Mouse (Mus musculus) kidney, embryonic 16.5 days (tissue): ENCODE data around the gene Hba-a1. TPM values are rescaled to one million over a fixed set of nuclear protein-coding genes. Genes with fewer than 3 reads are reported as not detected.

Experiments
- ATAC-seq: fragments of 200-750 bp; cut with Nextera tagmentation; 2 replicates; pipeline ENCODE4 v1.8.0; 2017; ENCODE audit warnings: moderate TSS enrichment; ENCODE audit not compliant: low FRiP score, low TSS enrichment
- H3K27ac ChIP-seq: fragments of 300-500 bp; sonication (generic); 2 replicates; pipeline ENCODE4 v1.5.1; 2014; ENCODE audit warnings: low read length
- H3K27me3 ChIP-seq: fragments of 300-500 bp; sonication (generic); 2 replicates; pipeline ENCODE4 v1.6.1; 2014; ENCODE audit warnings: low read length, control low read depth, mixed read lengths; ENCODE audit not compliant: insufficient read depth
- H3K36me3 ChIP-seq: fragments of 300-500 bp; sonication (generic); 2 replicates; pipeline ENCODE4 v1.6.1; 2014; ENCODE audit warnings: low read length, control low read depth, mixed read lengths; ENCODE audit not compliant: insufficient read depth
- H3K4me1 ChIP-seq: fragments of 300-500 bp; sonication (generic); 2 replicates; pipeline ENCODE4 v1.6.1; 2014; ENCODE audit warnings: low read length, control low read depth, mixed read lengths; ENCODE audit not compliant: insufficient read depth
- H3K4me2 ChIP-seq: fragments of 300-500 bp; sonication (generic); replicated peaks from 2 replicates; pipeline ENCODE4 v1.6.1; 2014; ENCODE audit warnings: low read depth, low read length
- H3K4me3 ChIP-seq: fragments of 300-500 bp; sonication (generic); 2 replicates; pipeline ENCODE4 v1.5.1; 2014; ENCODE audit warnings: mild to moderate bottlenecking, low read length
- H3K9ac ChIP-seq: fragments of 300-500 bp; sonication (generic); replicated peaks from 2 replicates; pipeline ENCODE4 v1.6.1; 2014; ENCODE audit warnings: low read length
- H3K9me3 ChIP-seq: fragments of 300-500 bp; sonication (generic); 2 replicates; pipeline ENCODE4 v1.6.1; 2016; ENCODE audit warnings: low read length, control low read depth
- WGBS: fragments of 180-500 bp; shearing (Covaris S2); extraction: QIAGEN DNeasy Blood & Tissue Kit; methylation state at CpG from one replicate; pipeline ENCODE4 v1.1.7; 2014; 5-methylcytosine and 5-hydroxymethylcytosine counted together
- polyA plus RNA-seq: library from polyadenylated mRNA; unstranded; fragments of >200 nt; fragmentation: Nextera tagmentation; extraction: Ambion mirVana; gene quantifications from 2 replicates; pipeline ENCODE4 v1.2.1, GENCODE M21; 2015

Hba-a1 gene
- polyA plus RNA-seq, 1 experiment from 2014 or later, result 4,198 TPM

- H3K9me3 ChIP-seq, result no peaks in the 10 kb centered on the region
- H3K36me3 ChIP-seq, result no peaks in the 10 kb centered on the region
- no peak overlapping the region for H3K4me3 ChIP-seq
- H3K4me1 ChIP-seq, result peaks cover 3% of the 10 kb centered on the region
- H3K27ac ChIP-seq, result no peak overlapping the region
- 39% methylated on average over 2 of the region's 2 CpGs for WGBS
- H3K9ac ChIP-seq, result no peak overlapping the region
- no peak overlapping the region for H3K4me2 ChIP-seq
- peaks cover 20% of the 10 kb centered on the region for H3K27me3 ChIP-seq
- no peak for ATAC-seq
Measured at GRCm38 (mm10) chr11:32302824-32303419, 19.6 kb downstream of the Hba-a1 start.

- no peak for ATAC-seq
- H3K9me3 ChIP-seq, result no peaks in the 10 kb centered on the region
- H3K4me1 ChIP-seq, result peaks cover 4% of the 10 kb centered on the region
- H3K4me3 ChIP-seq, result no peak overlapping the region
- WGBS, result 91% methylated on average over 1 of the region's 1 CpGs
- H3K9ac ChIP-seq, result no peak overlapping the region
- peaks cover 17% of the 10 kb centered on the region for H3K27me3 ChIP-seq
- H3K27ac ChIP-seq, result no peak overlapping the region
- H3K36me3 ChIP-seq, result no peaks in the 10 kb centered on the region
- H3K4me2 ChIP-seq, result no peak overlapping the region
Measured at GRCm38 (mm10) chr11:32303455-32303854, 20.1 kb downstream of the Hba-a1 start.

- Histone ChIP-seq H3K27ac (no peak overlapping the region), H3K4me1 (peaks cover 11% of the 10 kb centered on the region), H3K9me3 (no peaks in the 10 kb centered on the region), H3K27me3 (peaks cover 6% of the 10 kb centered on the region), H3K4me3 (no peak overlapping the region), H3K9ac (no peak overlapping the region), H3K4me2 (no peak overlapping the region), H3K36me3 (no peaks in the 10 kb centered on the region)
- WGBS, result 78% methylated on average over 1 of the region's 1 CpGs
- ATAC-seq, result no peak
Measured at GRCm38 (mm10) chr11:32307006-32307405, 23.7 kb downstream of the Hba-a1 start.

GRCm38 (mm10) chr11:32309446-32309845, 26.1 kb downstream of the Hba-a1 start:
- H3K4me2 ChIP-seq, result no peak overlapping the region
- WGBS, result 32% methylated on average over 4 of the region's 4 CpGs
- H3K9me3 ChIP-seq, result no peaks in the 10 kb centered on the region
- no peak overlapping the region for H3K4me3 ChIP-seq
- peak; percentile 65 for ATAC-seq
- H3K36me3 ChIP-seq, result no peaks in the 10 kb centered on the region
- H3K27me3 ChIP-seq, result no peaks in the 10 kb centered on the region
- peaks cover 11% of the 10 kb centered on the region for H3K4me1 ChIP-seq
- H3K9ac ChIP-seq, result no peak overlapping the region
- H3K27ac ChIP-seq, result no peak overlapping the region

GRCm38 (mm10) chr11:32309928-32310327, 26.6 kb downstream of the Hba-a1 start:
- Histone ChIP-seq H3K9me3 (no peaks in the 10 kb centered on the region), H3K27me3 (no peaks in the 10 kb centered on the region), H3K4me1 (peaks cover 11% of the 10 kb centered on the region), H3K9ac (no peak overlapping the region), H3K36me3 (no peaks in the 10 kb centered on the region), H3K4me2 (no peak overlapping the region), H3K27ac (no peak overlapping the region), H3K4me3 (no peak overlapping the region)
- peak; percentile 31; the same call in 1 of the 2 replicates for ATAC-seq
- WGBS, result 74% methylated on average over 3 of the region's 3 CpGs

- Histone ChIP-seq H3K9ac (no peak overlapping the region), H3K4me3 (no peak overlapping the region), H3K27me3 (no peaks in the 10 kb centered on the region), H3K36me3 (no peaks in the 10 kb centered on the region), H3K27ac (no peak overlapping the region), H3K9me3 (no peaks in the 10 kb centered on the region), H3K4me1 (no peaks in the 10 kb centered on the region), H3K4me2 (no peak overlapping the region)
- no peak for ATAC-seq
- 85% methylated on average over 3 of the region's 3 CpGs for WGBS
Measured at GRCm38 (mm10) chr11:32316009-32316408, 32.7 kb downstream of the Hba-a1 start.

GRCm38 (mm10) chr11:32320507-32321195, 37.3 kb downstream of the Hba-a1 start:
- Histone ChIP-seq H3K9ac (no peak overlapping the region), H3K4me3 (no peak overlapping the region), H3K4me1 (no peaks in the 10 kb centered on the region; the same call in 1 of the 2 replicates), H3K27me3 (no peaks in the 10 kb centered on the region), H3K4me2 (no peak overlapping the region), H3K27ac (no peak overlapping the region), H3K9me3 (no peaks in the 10 kb centered on the region), H3K36me3 (no peaks in the 10 kb centered on the region)
- 69% methylated on average over 11 of the region's 11 CpGs for WGBS
- no peak for ATAC-seq

DNA sequence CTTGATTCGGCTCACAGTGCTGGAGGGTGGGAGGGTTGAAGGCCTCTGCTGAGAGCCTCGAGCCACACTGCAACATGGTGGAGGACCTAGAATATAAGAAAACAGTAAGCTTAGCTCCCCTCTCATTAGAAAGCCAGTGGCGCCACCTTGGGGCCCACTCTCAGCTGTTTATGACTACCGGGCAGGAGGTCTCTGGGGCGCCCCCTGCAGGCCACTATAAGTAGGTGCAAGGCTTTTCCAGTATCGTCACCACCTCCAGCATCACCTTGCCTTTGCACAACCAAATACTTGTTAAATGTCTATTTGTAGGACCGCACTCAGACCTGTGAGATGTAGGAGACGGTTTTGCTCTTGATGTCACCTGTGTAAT, 37.9 kb downstream of the Hba-a1 start:
- Histone ChIP-seq H3K4me1 (no peaks in the 10 kb centered on the region; the same call in 1 of the 2 replicates), H3K27me3 (no peaks in the 10 kb centered on the region), H3K4me2 (no peak overlapping the region), H3K9ac (no peak overlapping the region), H3K27ac (no peak overlapping the region), H3K9me3 (no peaks in the 10 kb centered on the region), H3K4me3 (no peak overlapping the region), H3K36me3 (no peaks in the 10 kb centered on the region)
- no peak for ATAC-seq
- WGBS, result 43% methylated on average over 8 of the region's 8 CpGs

DNA sequence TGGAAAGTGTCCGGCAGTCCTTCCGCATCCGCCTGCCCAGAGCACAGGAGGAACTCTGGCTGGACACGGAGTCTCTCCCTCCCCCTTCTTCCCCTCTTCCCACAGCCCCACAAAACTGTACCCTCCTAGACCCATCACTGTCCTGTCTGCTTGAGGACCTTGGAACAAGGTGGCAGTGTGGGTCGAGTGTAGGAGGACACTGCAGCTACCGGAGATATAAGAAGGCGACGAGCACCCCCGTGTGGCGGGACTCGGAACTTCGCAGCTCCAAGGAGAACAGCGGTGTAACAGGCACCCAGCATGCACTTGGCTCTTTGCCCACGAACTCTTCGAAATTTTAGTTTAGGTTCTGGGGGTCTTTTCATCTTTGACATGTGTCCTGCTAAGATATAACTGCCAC, 41.3 kb downstream of the Hba-a1 start:
- H3K4me1 ChIP-seq, result no peaks in the 10 kb centered on the region; the same call in 1 of the 2 replicates
- peak overlapping the region; percentile 52 for H3K4me2 ChIP-seq
- H3K4me3 ChIP-seq, result peak overlapping the region; percentile 27
- peak; percentile 93 for ATAC-seq
- H3K27me3 ChIP-seq, result no peaks in the 10 kb centered on the region
- no peaks in the 10 kb centered on the region for H3K9me3 ChIP-seq
- H3K9ac ChIP-seq, result peak overlapping the region; percentile 40
- 6% methylated on average over 15 of the region's 15 CpGs for WGBS
- no peaks in the 10 kb centered on the region for H3K36me3 ChIP-seq
- no peak overlapping the region for H3K27ac ChIP-seq

DNA sequence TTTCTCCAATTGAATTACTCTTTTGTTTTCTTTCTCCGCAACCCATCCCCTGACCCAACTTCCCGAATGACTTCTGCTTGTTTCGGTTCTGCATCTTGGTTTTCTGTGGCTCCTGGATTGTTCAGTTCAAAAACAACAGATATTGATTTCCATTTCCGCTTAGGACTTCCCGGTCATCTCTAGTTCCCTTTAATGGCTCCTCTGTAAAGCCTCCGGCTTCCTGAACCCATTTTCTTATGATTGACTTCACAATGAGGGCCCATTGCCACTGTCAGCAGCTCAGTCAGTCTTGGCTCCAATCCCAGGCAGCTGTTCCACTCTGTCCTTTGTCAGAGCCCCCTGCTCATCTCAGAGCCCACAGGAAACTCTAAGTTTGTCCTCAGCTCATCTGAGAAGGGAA, 47.8 kb downstream of the Hba-a1 start:
- no peak overlapping the region for H3K4me3 ChIP-seq
- no peaks in the 10 kb centered on the region for H3K27me3 ChIP-seq
- no peak overlapping the region; the same call in 1 of the 2 replicates for H3K4me2 ChIP-seq
- H3K27ac ChIP-seq, result peak overlapping the region; percentile 41
- peak; percentile 49; the same call in 1 of the 2 replicates for ATAC-seq
- H3K9me3 ChIP-seq, result peaks cover 3% of the 10 kb centered on the region; the same call in 1 of the 2 replicates
- 23% methylated on average over 6 of the region's 6 CpGs for WGBS
- H3K4me1 ChIP-seq, result peaks cover 12% of the 10 kb centered on the region
- no peak overlapping the region for H3K9ac ChIP-seq
- H3K36me3 ChIP-seq, result no peaks in the 10 kb centered on the region
